Mouse (Mus musculus) spleen, adult 2 months (tissue): ENCODE measurements around the gene Adamts15.

Experiments used
- CTCF ChIP-seq: fragments of 200-500 bp; IDR thresholded peaks from 2 replicates; pipeline ENCODE4 v1.5.1; 2011; ENCODE audit warnings: mild to moderate bottlenecking, inconsistent platforms; ENCODE audit not compliant: insufficient read depth, insufficient read length, insufficient replicate concordance; ENCODE audit errors: extremely low read depth
- POLR2A ChIP-seq: fragments of 200-500 bp; IDR thresholded peaks from 2 replicates; pipeline ENCODE4 v1.6.1; 2011; ENCODE audit warnings: low read depth, low read length, inconsistent platforms

DNA sequence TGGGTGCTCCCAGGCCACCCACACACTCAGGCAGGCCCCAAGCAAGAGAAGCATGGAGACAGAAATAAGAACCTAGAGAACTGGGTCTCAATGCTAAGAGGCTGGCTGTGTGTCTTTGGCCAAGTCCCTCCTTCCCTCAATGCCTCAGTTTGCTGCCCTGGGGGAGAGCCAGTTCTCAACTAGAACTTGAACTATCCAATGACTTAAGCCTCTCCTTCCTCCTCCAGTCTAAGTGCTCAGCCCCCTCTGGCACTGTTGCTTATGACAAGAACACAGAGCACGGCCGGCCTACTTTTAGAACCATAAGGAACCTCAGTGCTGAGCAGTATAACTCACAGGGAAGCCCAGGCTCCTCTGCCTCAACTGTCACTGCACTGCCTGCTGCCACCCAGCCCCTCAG, 8.0 kb downstream of the Adamts15 start:
- no peak for TF ChIP-seq POLR2A
- no peak for TF ChIP-seq CTCF
